Mouse (Mus musculus) CD4-positive, CD25-positive, alpha-beta regulatory T cell, adult 9 weeks (primary cell): ENCODE data around the gene Agtpbp1. TPM values are rescaled to one million over a fixed set of nuclear protein-coding genes. Genes with fewer than 3 reads are reported as not detected.

Source experiments
- polyA plus RNA-seq: library from polyadenylated mRNA; unstranded; fragments of 100-300 nt; shearing (Covaris generic); gene quantifications from one replicate; pipeline ENCODE4 v1.2.1, GENCODE M21; 2017

Gene Agtpbp1
- polyA plus RNA-seq, result 21.1 TPM

GRCm38 (mm10) chr13:59584947-59585647 lies at the start of gene Agtpbp1, which contains the start of gene Naa35:
Agtpbp1 (minus strand) TSS chr13:59585227.
Naa35 (plus strand) TSS chr13:59585259.

Other genes starting within 250 kb of the Agtpbp1 start
- gene Naa35, start within 50 bp of the Agtpbp1 start, polyA plus RNA-seq, result 76.9 TPM
- 42.1 TPM for gene Golm1, start 90.6 kb upstream of the Agtpbp1 start, polyA plus RNA-seq
- not detected for gene 4921517D22Rik, start 108.9 kb upstream of the Agtpbp1 start, polyA plus RNA-seq
- 0.36 TPM for gene Spata31d1a, start 125.1 kb upstream of the Agtpbp1 start, polyA plus RNA-seq
- not detected for gene Spata31d1b, start 127.1 kb upstream of the Agtpbp1 start, polyA plus RNA-seq
- not detected for gene Spata31d1d, start 146.5 kb upstream of the Agtpbp1 start, polyA plus RNA-seq
- not detected for gene 1700014D04Rik, start 161.5 kb upstream of the Agtpbp1 start, polyA plus RNA-seq
- gene Isca1, start 184.6 kb upstream of the Agtpbp1 start, polyA plus RNA-seq, result 73.8 TPM
- gene Gm49354, start 197.0 kb upstream of the Agtpbp1 start, polyA plus RNA-seq, result not detected
- gene Tut7, start 237.9 kb upstream of the Agtpbp1 start, polyA plus RNA-seq, result 138 TPM